Mouse (Mus musculus) thymus, postnatal 36 days (tissue): ENCODE measurements around the gene Commd9.
A peak's percentile ranks its signal among the peaks of the same experiment; 100 is the strongest.

ENCODE experiments used
- DNase-seq, 2 experiments: peaks; one replicate each; pipeline ENCODE4 v3.0.0; 2022; ENCODE audit warnings: mixed read lengths in 2 of 2

Commd9 gene

GRCm38 (mm10) chr2:101885768-101886438, at the start of gene Commd9:
Gene Commd9 (plus strand): TSS chr2:101886247.
- peak; percentile 92 to 95 for DNase-seq

- no peak for DNase-seq
Observed at GRCm38 (mm10) chr2:101842756-101843155, 43.3 kb upstream of the Commd9 start.

DNA sequence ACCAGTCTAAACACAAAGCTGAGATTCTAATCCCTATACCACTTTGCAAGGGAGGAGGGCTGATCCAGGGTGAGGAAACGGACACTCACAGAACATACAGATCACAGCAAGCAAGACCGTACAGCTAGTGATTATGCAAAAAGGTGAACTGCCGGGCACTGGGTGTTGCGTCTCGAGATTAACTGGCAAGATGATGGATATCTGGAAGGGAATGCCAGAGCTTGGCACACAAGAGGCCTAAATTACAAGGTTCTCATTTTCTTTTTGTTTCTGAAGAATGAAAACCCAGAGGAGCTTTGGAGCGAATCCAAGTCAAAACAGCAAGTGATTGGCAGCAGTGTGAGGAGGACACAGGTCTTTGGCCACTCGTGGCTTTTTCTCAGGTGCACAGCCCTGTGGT, 31.3 kb upstream of the Commd9 start:
- DNase-seq, result no peak

- DNase-seq, result no peak
Observed at GRCm38 (mm10) chr2:101856174-101856573, 29.9 kb upstream of the Commd9 start.

DNA sequence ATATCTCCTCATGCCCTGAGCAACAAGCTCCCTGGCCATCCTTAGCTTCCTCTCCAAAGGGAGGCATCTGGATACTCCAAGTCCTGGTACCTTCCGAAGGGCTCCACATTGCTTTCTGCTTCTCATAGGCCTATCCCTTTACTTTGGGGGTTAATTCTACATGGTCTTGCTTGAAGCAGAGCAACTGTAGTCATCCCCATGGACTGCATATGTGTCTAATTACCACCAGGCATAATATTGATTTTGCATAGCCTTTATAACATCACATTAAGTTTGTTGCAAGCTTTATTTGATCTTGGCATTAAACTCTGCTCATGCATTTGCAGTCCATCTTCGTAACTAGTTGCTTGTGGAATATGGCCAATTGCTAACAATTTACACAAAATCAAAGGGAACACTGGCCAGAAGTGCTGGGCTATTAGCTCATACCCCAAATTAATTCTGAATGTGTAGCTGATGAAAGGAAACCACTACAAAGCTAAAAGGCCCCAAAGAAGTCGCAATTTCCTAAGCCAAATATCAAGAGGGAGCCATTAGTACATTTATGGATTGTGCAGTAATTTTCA, 25.0 kb upstream of the Commd9 start:
- DNase-seq, result no peak

GRCm38 (mm10) chr2:101862219-101863123, 23.6 kb upstream of the Commd9 start:
- DNase-seq, result no peak

GRCm38 (mm10) chr2:101868683-101869082, 17.4 kb upstream of the Commd9 start:
- DNase-seq, result no peak

GRCm38 (mm10) chr2:101871179-101871578, 14.9 kb upstream of the Commd9 start:
- peak in 1 of 2 experiments; percentile 5 for DNase-seq

- DNase-seq, result no peak
Observed at GRCm38 (mm10) chr2:101881471-101882162, 4.4 kb upstream of the Commd9 start.

DNA sequence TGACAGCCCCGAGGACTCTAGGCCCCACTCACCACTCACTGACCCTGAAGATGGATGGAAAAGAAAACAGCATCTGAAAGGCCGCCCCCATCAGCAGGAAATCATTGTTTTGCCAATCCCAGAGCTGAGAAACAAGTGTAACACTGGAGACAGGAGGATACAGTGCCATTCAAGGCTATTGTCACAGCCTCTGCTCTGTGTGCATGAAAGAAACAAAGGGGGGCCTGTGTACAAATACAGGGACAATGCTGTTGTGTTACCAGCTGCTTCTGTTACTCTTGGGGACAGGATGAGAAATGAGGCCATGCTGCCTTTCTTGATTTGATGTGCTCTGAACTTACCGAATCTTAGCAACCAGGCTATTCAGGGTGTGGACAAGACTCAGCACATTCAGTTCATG, 3.0 kb upstream of the Commd9 start, which contains the start of gene Prr5l:
Gene Prr5l, minus strand, starts transcription at position 30 of the 400 bp plus-strand sequence.
- DNase-seq, result no peak

- DNase-seq, result no peak
Observed at GRCm38 (mm10) chr2:101884286-101884685, 1.8 kb upstream of the Commd9 start.

DNA sequence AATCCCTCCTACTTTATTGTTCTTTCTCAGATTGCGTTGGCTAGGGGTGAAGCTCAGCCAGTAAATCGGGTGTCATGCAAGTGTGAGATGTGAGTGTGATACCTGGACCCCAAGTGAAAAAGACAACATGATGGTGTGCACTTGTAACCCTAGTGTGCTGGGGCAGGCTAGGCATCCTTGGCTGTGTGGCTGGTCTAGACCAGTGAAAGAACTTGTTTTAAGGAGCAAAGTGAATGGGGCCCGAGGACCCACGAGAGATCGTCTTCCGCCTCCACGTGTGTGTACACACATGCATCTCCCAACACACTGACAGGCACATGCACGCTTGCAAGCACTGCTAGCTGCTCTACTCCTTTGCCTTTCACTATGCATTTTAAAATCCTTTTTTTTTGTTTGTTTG, 2.8 kb downstream of the Commd9 start:
- no peak for DNase-seq

DNA sequence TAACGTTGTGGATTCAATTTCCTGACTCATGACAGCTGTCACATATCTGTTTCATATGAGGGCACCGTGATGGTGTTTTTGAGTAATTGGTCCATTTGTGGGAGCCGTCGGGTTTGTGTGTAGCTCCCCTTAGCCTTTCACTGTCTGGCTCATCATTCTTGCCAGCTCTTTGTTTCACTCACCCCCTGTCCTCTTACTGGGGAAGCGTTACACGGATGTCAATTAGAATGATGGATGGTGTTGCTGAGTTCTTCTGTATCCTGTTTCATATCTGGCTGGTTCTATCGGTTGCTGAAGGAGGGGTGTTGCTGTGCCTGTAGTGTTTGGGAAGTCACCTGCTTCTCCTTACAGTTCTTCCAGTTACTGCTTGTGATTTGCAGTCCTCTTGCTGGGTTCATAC, 5.1 kb downstream of the Commd9 start:
- no peak for DNase-seq

DNA sequence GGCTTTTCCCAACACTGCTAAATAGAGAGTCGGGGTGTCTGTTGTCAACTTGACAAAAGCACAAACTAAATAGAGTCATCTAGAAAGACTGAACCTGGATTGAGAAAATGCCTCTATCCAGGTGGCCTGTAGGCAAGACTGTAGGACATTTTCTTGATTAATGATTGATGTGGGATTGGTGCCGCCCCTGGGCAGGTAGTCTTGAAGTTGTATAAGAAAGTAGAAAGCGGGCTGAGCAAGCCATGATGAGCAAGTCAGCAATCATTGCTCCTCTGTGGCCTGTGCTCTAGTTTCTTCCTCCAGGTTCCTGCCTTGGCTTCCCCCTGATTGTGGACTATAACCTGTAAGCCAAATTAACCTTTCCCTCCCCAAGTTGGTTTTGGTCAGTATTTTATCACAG, 8.1 kb downstream of the Commd9 start:
- no peak for DNase-seq

- DNase-seq, result no peak
Observed at GRCm38 (mm10) chr2:101896425-101897204, 10.6 kb downstream of the Commd9 start.

GRCm38 (mm10) chr2:101902196-101902595, 16.1 kb downstream of the Commd9 start:
- no peak for DNase-seq

- peak; percentile 79 to 80 for DNase-seq
Observed at GRCm38 (mm10) chr2:101905534-101906378, 19.7 kb downstream of the Commd9 start.

DNA sequence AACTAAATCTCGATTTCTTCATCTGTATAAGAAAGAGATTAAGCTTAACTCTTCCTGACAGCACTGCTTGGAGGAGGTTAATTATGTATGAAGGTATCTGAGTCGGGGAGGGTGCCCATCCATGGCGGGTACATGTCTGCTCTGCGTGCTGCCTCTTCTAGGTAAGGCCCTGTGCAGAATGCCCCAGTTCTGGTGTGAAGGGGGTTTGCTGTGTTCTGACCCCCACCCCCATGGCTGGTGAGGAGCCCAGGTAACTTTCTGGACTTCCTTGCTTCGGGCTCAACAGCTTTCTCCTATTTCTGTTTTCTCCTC, 20.3 kb downstream of the Commd9 start:
- DNase-seq, result no peak

DNA sequence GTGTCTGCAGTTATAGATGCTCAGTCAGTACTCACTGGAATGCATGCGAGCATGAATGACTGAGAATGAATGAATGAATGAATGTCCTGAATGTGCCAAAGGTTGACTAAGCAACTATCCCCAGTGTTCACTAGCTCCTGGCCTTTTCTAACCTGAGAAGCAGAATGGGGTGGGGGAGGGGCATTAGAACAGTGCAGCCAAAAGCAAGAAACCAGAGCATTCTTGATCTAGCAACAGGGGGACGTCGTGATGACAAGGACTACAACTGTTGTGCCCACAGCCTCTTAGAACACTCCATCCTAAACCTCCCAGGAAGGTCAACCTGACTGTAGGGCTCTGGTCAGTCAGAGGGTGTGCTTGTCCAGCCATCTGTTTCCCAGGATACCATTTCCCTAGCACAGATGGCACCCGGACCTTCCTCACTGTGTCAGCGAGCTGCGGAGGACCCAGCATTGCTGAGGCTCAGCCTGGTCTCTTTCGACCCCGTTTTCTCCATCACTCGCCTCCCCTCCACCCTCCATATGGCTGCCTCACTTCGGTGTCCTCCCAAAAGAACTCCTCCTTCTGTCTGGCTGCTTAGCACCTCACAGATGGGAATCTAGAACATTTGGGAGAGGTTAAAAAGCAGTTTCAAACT, 21.5 kb downstream of the Commd9 start:
- no peak for DNase-seq

GRCm38 (mm10) chr2:101908773-101909172, 22.7 kb downstream of the Commd9 start:
- no peak for DNase-seq
